Mouse (Mus musculus): Measurements from ENCODE around the gene Fads1. TPM values are rescaled to one million over a fixed set of nuclear protein-coding genes. Genes with fewer than 3 reads are reported as not detected.
"Not testable (repeated sequence)": the region's sequence is repeated elsewhere in the genome, so short reads cannot be mapped to it uniquely, and the experiment has no call there.

Fads1 gene
- total and polyA plus RNA-seq, 3 experiments = 145 to 366 (median 307) TPM

DNA sequence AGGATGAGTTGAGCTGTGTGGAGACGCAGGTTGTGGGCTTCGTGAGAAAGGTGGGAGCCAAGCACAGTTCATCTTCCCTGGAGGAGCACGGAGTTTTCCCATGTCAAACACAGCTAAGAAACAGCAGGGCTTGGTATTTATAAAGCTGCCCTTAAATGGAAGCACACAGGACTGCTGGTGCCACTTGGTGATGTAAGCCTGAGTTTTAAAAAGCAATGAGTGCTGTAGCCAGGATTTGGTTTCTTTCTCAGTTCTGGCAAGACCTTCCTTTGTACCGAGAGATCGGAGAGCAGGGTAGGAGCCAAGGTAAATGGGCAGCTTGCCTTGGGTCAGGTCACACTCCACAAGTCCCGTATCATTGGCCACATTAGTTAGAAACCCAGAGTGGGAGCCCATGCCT is 34.1 kb upstream of the Fads1 start:
- Histone ChIP-seq H3K36me3 (replicated peaks) (no peaks in the 10 kb centered on the region), H3K27me3 (ENCODE audit: insufficient read depth, low read length) (no peaks in the 10 kb centered on the region), H3K9me3 (replicated peaks) (0 out of 2 replicates have a peak, but pooled peaks cover 3% of the 10 kb centered on the region), H3K4me3 (ENCODE audit: low read depth, low read length) (no peak overlapping the region; the same call in 1 of the 2 replicates), H3K4me1 (ENCODE audit: insufficient read depth, low read depth, low read length) (peaks cover 42% of the 10 kb centered on the region)
- DNase-seq (ENCODE audit: low spot score) (no peak), ATAC-seq (ENCODE audit: extremely low read depth, insufficient number of reproducible peaks, low FRiP score, poor library complexity, severe bottlenecking) (no peak)
- TF ChIP-seq CTCF (IDR thresholded peaks at IDR 0.05; ENCODE audit: low read depth, low read length) (no peak), TAL1 (conservative IDR thresholded peaks at IDR 0.05; ENCODE audit: low read depth, low read length) (no peak), GATA1 (IDR thresholded peaks at IDR 0.05; ENCODE audit: borderline replicate concordance, low read length) (no peak), GATA2 (IDR thresholded peaks at IDR 0.05; ENCODE audit: borderline replicate concordance, low read depth, low read length) (no peak), POLR2AphosphoS5 (IDR thresholded peaks at IDR 0.05; ENCODE audit: insufficient replicate concordance, low read depth, low read length) (no peak)

DNA sequence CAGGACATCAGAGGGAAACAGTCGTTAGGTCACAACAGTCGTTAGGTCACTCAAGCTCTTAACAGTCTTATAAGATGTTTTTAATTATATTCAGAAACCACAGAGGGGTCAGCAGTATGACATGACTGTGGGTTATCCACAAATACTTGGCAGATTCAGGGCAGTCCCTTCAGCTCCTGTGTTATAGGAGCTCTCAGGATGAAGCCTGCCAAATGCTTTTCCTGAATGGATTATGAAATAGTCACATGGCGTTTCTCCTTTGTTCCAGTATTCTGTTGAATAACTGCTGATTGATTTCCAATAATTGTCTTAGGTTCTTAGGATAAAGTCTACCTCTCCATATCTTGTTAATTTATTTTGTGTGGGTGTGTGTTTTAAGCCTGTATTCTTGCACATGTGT is 33.5 kb upstream of the Fads1 start:
- no peak for ATAC-seq (ENCODE audit: extremely low read depth, insufficient number of reproducible peaks, low FRiP score, poor library complexity, severe bottlenecking)
- Histone ChIP-seq H3K4me3 (ENCODE audit: low read depth, low read length) (no peak overlapping the region), H3K36me3 (replicated peaks) (no peaks in the 10 kb centered on the region), H3K4me1 (ENCODE audit: insufficient read depth, low read depth, low read length) (peaks cover 41% of the 10 kb centered on the region), H3K27me3 (ENCODE audit: insufficient read depth, low read length) (no peaks in the 10 kb centered on the region), H3K9me3 (replicated peaks) (0 out of 2 replicates have a peak, but pooled peaks cover 3% of the 10 kb centered on the region)
- no peak for TF ChIP-seq CTCF (IDR thresholded peaks at IDR 0.05; ENCODE audit: low read depth, low read length)
- no peak for TF ChIP-seq TAL1 (conservative IDR thresholded peaks at IDR 0.05; ENCODE audit: low read depth, low read length)
- TF ChIP-seq POLR2AphosphoS5 (IDR thresholded peaks at IDR 0.05; ENCODE audit: insufficient replicate concordance, low read depth, low read length) = no peak
- no peak for TF ChIP-seq GATA1 (IDR thresholded peaks at IDR 0.05; ENCODE audit: borderline replicate concordance, low read length)
- TF ChIP-seq GATA2 (IDR thresholded peaks at IDR 0.05; ENCODE audit: borderline replicate concordance, low read depth, low read length) = no peak
- DNase-seq (ENCODE audit: low spot score) = no peak

DNA sequence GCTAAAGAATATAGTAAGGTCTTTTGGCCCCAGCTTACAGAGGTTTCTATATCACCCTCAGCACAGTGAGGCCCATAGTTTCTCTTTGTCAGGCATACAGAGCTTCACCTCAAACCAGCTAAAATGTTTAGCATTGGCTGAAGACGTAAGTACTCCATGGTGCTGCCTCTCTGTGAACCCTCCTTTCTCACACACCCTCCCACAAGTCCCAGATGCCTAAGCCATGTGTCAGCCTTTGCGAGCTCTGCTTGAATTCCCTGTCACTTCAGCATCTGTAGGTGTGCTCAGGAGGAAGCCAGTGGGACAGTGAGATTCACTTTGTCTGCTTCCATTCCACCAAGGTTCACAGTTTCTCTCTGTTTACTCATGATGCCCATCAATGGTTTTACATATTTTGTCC is 25.0 kb upstream of the Fads1 start:
- Histone ChIP-seq H3K4me3 (ENCODE audit: low read depth, low read length) (no peak overlapping the region), H3K27me3 (ENCODE audit: insufficient read depth, low read length) (no peaks in the 10 kb centered on the region), H3K36me3 (replicated peaks) (no peaks in the 10 kb centered on the region), H3K4me1 (ENCODE audit: insufficient read depth, low read depth, low read length) (peaks cover 5% of the 10 kb centered on the region; the same call in 1 of the 2 replicates), H3K9me3 (replicated peaks) (peaks cover 8% of the 10 kb centered on the region; the same call in 1 of the 2 replicates)
- TF ChIP-seq TAL1 (conservative IDR thresholded peaks at IDR 0.05; ENCODE audit: low read depth, low read length) = no peak
- no peak for TF ChIP-seq GATA2 (IDR thresholded peaks at IDR 0.05; ENCODE audit: borderline replicate concordance, low read depth, low read length)
- TF ChIP-seq CTCF (IDR thresholded peaks at IDR 0.05; ENCODE audit: low read depth, low read length) = no peak
- TF ChIP-seq GATA1 (IDR thresholded peaks at IDR 0.05; ENCODE audit: borderline replicate concordance, low read length) = no peak
- no peak for TF ChIP-seq POLR2AphosphoS5 (IDR thresholded peaks at IDR 0.05; ENCODE audit: insufficient replicate concordance, low read depth, low read length)
- DNase-seq (ENCODE audit: low spot score) (no peak), ATAC-seq (ENCODE audit: extremely low read depth, insufficient number of reproducible peaks, low FRiP score, poor library complexity, severe bottlenecking) (no peak)

DNA sequence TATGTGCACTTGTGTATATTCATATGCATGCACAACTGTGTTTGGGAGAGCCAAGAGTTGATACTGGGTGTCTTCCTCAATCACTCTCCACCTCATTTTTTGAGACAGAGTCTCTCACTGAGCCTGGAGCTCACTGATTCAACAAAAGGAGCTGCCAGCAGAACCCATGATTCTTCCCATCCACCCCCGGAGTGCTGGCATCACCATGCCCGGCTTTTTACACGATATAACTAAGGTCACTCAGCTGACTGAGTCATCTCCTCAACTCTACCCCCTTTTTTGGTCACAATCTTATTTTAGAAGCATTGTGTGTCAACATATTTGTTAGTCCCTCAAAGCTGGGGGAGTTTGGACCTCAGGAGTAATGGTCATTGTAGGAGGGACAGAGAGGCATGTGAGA is 18.8 kb upstream of the Fads1 start:
- DNase-seq (ENCODE audit: low spot score) = no peak
- no peak overlapping the region for H3K4me3 ChIP-seq (ENCODE audit: low read depth, low read length)
- ATAC-seq (ENCODE audit: extremely low read depth, insufficient number of reproducible peaks, low FRiP score, poor library complexity, severe bottlenecking) = no peak
- TF ChIP-seq TAL1 (conservative IDR thresholded peaks at IDR 0.05; ENCODE audit: low read depth, low read length) (no peak), CTCF (IDR thresholded peaks at IDR 0.05; ENCODE audit: low read depth, low read length) (no peak), GATA2 (IDR thresholded peaks at IDR 0.05; ENCODE audit: borderline replicate concordance, low read depth, low read length) (no peak), POLR2AphosphoS5 (IDR thresholded peaks at IDR 0.05; ENCODE audit: insufficient replicate concordance, low read depth, low read length) (no peak), GATA1 (IDR thresholded peaks at IDR 0.05; ENCODE audit: borderline replicate concordance, low read length) (no peak)
- no peaks in the 10 kb centered on the region for H3K27me3 ChIP-seq (ENCODE audit: insufficient read depth, low read length)
- H3K4me1 ChIP-seq (ENCODE audit: insufficient read depth, low read depth, low read length) = peaks cover 17% of the 10 kb centered on the region
- H3K9me3 ChIP-seq (replicated peaks) = peaks cover 5% of the 10 kb centered on the region; the same call in 1 of the 2 replicates
- no peaks in the 10 kb centered on the region for H3K36me3 ChIP-seq (replicated peaks)

DNA sequence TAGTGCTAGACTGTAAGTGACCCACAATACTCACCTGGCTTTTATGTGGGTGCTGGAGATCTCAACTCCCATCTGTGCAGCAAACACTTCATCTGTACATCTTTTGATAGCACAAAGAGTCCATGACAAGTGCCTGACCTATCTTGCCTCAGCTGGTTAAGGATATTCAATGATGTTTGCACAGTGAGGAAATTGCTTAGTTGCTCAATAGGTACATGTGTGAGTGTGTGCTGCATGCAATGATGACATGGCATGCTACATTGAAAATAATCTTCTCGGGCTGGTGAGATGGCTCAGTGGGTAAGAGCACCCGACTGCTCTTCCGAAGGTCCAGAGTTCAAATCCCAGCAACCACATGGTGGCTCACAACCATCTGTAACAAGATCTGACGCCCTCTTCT is 16.8 kb upstream of the Fads1 start:
- ATAC-seq (ENCODE audit: extremely low read depth, insufficient number of reproducible peaks, low FRiP score, poor library complexity, severe bottlenecking); DNase-seq (ENCODE audit: low spot score): not testable (repeated sequence)

DNA sequence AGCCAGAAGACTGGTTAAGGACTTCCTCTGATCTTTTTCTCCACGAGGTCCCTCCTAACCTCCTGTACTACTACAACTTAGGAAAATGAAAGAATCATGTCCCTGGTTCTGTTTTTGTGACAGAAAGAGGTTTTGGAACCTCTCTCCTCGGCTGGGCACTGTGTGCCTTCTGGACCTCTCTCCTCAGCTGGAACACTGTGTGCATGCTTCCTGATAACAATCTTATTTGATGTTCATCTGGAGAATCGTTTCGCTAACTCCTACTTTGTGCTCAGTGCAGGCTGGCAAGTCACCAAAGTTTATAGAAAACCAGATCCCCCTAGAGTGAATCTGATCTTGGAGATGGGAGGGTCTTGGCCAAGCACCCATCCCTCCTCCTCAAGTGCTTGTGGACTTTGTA is 15.6 kb upstream of the Fads1 start:
- no peak for ATAC-seq (ENCODE audit: extremely low read depth, insufficient number of reproducible peaks, low FRiP score, poor library complexity, severe bottlenecking)
- TF ChIP-seq GATA2 (IDR thresholded peaks at IDR 0.05; ENCODE audit: borderline replicate concordance, low read depth, low read length) (no peak), TAL1 (conservative IDR thresholded peaks at IDR 0.05; ENCODE audit: low read depth, low read length) (no peak), GATA1 (IDR thresholded peaks at IDR 0.05; ENCODE audit: borderline replicate concordance, low read length) (no peak), POLR2AphosphoS5 (IDR thresholded peaks at IDR 0.05; ENCODE audit: insufficient replicate concordance, low read depth, low read length) (no peak), CTCF (IDR thresholded peaks at IDR 0.05; ENCODE audit: low read depth, low read length) (no peak)
- no peak overlapping the region for H3K4me3 ChIP-seq (ENCODE audit: low read depth, low read length)
- no peak for DNase-seq (ENCODE audit: low spot score)
- H3K4me1 ChIP-seq (ENCODE audit: insufficient read depth, low read depth, low read length) = peaks cover 41% of the 10 kb centered on the region
- H3K9me3 ChIP-seq (replicated peaks) = peaks cover 5% of the 10 kb centered on the region; the same call in 1 of the 2 replicates
- no peaks in the 10 kb centered on the region for H3K27me3 ChIP-seq (ENCODE audit: insufficient read depth, low read length)
- no peaks in the 10 kb centered on the region for H3K36me3 ChIP-seq (replicated peaks)

More for the DNA sequence above, 16.8 kb upstream of the Fads1 start:
- H3K9me3 ChIP-seq (replicated peaks); H3K4me3 ChIP-seq (ENCODE audit: low read depth, low read length); H3K27me3 ChIP-seq (ENCODE audit: insufficient read depth, low read length); H3K36me3 ChIP-seq (replicated peaks): not testable (repeated sequence)
- H3K4me1 ChIP-seq (ENCODE audit: insufficient read depth, low read depth, low read length) = peaks cover 31% of the 10 kb centered on the region

DNA sequence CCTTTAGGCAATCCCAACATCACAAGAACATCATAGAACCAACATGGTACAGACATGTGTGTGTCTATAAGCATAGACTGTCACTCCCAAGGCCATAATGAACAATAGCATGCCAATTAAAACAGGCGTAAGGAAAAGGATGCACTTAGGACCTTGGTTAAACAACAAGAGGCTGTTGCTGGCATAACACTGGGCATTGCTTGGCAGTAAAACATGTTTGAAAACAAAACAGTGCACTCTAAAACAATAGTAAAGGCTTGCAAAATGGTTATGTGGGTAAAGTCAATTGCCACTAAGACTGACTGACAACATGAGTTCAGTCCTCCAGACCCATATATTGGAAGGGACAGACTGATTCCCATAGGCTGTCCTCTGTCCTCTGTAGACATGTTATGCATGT is 14.7 kb upstream of the Fads1 start:
- Histone ChIP-seq H3K27me3 (ENCODE audit: insufficient read depth, low read length) (no peaks in the 10 kb centered on the region), H3K36me3 (replicated peaks) (no peaks in the 10 kb centered on the region), H3K4me3 (ENCODE audit: low read depth, low read length) (no peak overlapping the region), H3K4me1 (ENCODE audit: insufficient read depth, low read depth, low read length) (peaks cover 46% of the 10 kb centered on the region), H3K9me3 (replicated peaks) (no peaks in the 10 kb centered on the region)
- DNase-seq (ENCODE audit: low spot score) (no peak), ATAC-seq (ENCODE audit: extremely low read depth, insufficient number of reproducible peaks, low FRiP score, poor library complexity, severe bottlenecking) (no peak)
- TF ChIP-seq CTCF (IDR thresholded peaks at IDR 0.05; ENCODE audit: low read depth, low read length) = no peak
- TF ChIP-seq GATA1 (IDR thresholded peaks at IDR 0.05; ENCODE audit: borderline replicate concordance, low read length) = no peak
- no peak for TF ChIP-seq TAL1 (conservative IDR thresholded peaks at IDR 0.05; ENCODE audit: low read depth, low read length)
- no peak for TF ChIP-seq GATA2 (IDR thresholded peaks at IDR 0.05; ENCODE audit: borderline replicate concordance, low read depth, low read length)
- no peak for TF ChIP-seq POLR2AphosphoS5 (IDR thresholded peaks at IDR 0.05; ENCODE audit: insufficient replicate concordance, low read depth, low read length)
